Mouse (Mus musculus) spleen, adult 2 months (tissue): Measurements from ENCODE around the gene Ube2v1.

Experiments used
- CTCF ChIP-seq: fragments of 200-500 bp; IDR thresholded peaks from 2 replicates; pipeline ENCODE4 v1.5.1; 2011; ENCODE audit warnings: mild to moderate bottlenecking, inconsistent platforms; ENCODE audit not compliant: insufficient read depth, insufficient read length, insufficient replicate concordance; ENCODE audit errors: extremely low read depth
- POLR2A ChIP-seq: fragments of 200-500 bp; IDR thresholded peaks from 2 replicates; pipeline ENCODE4 v1.6.1; 2011; ENCODE audit warnings: low read depth, low read length, inconsistent platforms

- TF ChIP-seq CTCF (no peak), POLR2A (no peak)
Measured at GRCm38 (mm10) chr2:167599195-167599594, 32.7 kb downstream of the Ube2v1 start.
